Mouse (Mus musculus) small intestine, adult 10 weeks (tissue): Measurements from ENCODE around the gene Srrd. TPM values are rescaled to one million over a fixed set of nuclear protein-coding genes. Genes with fewer than 3 reads are reported as not detected.

Experiments used
- polyA plus RNA-seq: library from polyadenylated mRNA; stranded (reverse); fragments of 350-450 nt; fragmentation: Illumina TruSeq; extraction: RNeasy Lipid Tissue Mini Kit (QIAGEN cat#74804); gene quantifications from one replicate; pipeline ENCODE4 v1.2.3, GENCODE M21; 2014; ENCODE audit warnings: low replicate concordance

Srrd gene
- polyA plus RNA-seq = 0.59 TPM

GRCm38 (mm10) chr5:112342463-112343204 lies at the start of gene Srrd, which contains the start of gene Hps4:
Gene Srrd (minus strand): TSS chr5:112343040.
Gene Hps4 (plus strand): TSS chr5:112343083.

GRCm38 (mm10) chr5:112355910-112356309 lies 13.1 kb upstream of the Srrd start, which contains the start of gene Gm6583:
Gene Gm6583 (minus strand): TSS chr5:112356033.

GRCm38 (mm10) chr5:112325546-112326445 lies 17.0 kb downstream of the Srrd start, which contains the start of gene Tfip11:
Gene Tfip11 (plus strand): TSS chr5:112326358.

Other genes with a start within 250 kb of the Srrd start
- gene Cryba4, start 90.5 kb downstream of the Srrd start, polyA plus RNA-seq = not detected
- not detected for gene Crybb1, start 87.2 kb downstream of the Srrd start, polyA plus RNA-seq
- 2.4 TPM for gene Tpst2, start 66.3 kb downstream of the Srrd start, polyA plus RNA-seq
- gene Tfip11, start 16.7 kb downstream of the Srrd start, polyA plus RNA-seq = 7.0 TPM
- 17.8 TPM for gene Hps4, start within 50 bp of the Srrd start, polyA plus RNA-seq
- gene Gm6583, start 13.0 kb upstream of the Srrd start, polyA plus RNA-seq = not detected
- gene Asphd2, start 51.8 kb upstream of the Srrd start, polyA plus RNA-seq = not detected
- gene Gm6588, start 106.4 kb upstream of the Srrd start, polyA plus RNA-seq = not detected
- gene Sez6l, start 234.1 kb upstream of the Srrd start, polyA plus RNA-seq = 0.37 TPM